Mouse (Mus musculus) hindbrain, embryonic 16.5 days (tissue): ENCODE data around the gene Tmem234. TPM values are rescaled to one million over a fixed set of nuclear protein-coding genes. Genes with fewer than 3 reads are reported as not detected.

ENCODE experiments used
- ATAC-seq: fragments of 200-750 bp; cut with Nextera tagmentation; 2 replicates; pipeline ENCODE4 v1.8.0; 2017; ENCODE audit warnings: moderate TSS enrichment, moderate library complexity
- H3K27ac ChIP-seq: fragments of 300-500 bp; sonication (generic); 2 replicates; pipeline ENCODE4 v1.5.1; 2014; ENCODE audit warnings: low read depth, mild to moderate bottlenecking, control low read depth, low read length, moderate library complexity
- H3K27me3 ChIP-seq: fragments of 300-500 bp; sonication (generic); replicated peaks from 2 replicates; pipeline ENCODE4 v1.6.1; 2014; ENCODE audit warnings: low read length; ENCODE audit not compliant: control insufficient read depth, insufficient read depth
- H3K36me3 ChIP-seq: fragments of 300-500 bp; sonication (generic); 2 replicates; pipeline ENCODE4 v1.6.1; 2014; ENCODE audit warnings: mild to moderate bottlenecking, low read length, moderate library complexity, mixed read lengths; ENCODE audit not compliant: control insufficient read depth, insufficient read depth
- H3K4me1 ChIP-seq: fragments of 300-500 bp; sonication (generic); 2 replicates; pipeline ENCODE4 v1.6.1; 2014; ENCODE audit warnings: low read depth, low read length; ENCODE audit not compliant: control insufficient read depth, insufficient read depth
- H3K4me2 ChIP-seq: fragments of 300-500 bp; sonication (generic); 2 replicates; pipeline ENCODE4 v1.6.1; 2014; ENCODE audit warnings: mild to moderate bottlenecking, low read length, control low read depth, moderate library complexity
- H3K4me3 ChIP-seq: fragments of 300-500 bp; sonication (generic); 2 replicates; pipeline ENCODE4 v1.5.1; 2014; ENCODE audit warnings: mild to moderate bottlenecking, low read length, control low read depth, moderate library complexity
- H3K9ac ChIP-seq: fragments of 300-500 bp; sonication (generic); 2 replicates; pipeline ENCODE4 v1.6.1; 2014; ENCODE audit warnings: low read depth, mild to moderate bottlenecking, control low read depth, low read length, moderate library complexity
- H3K9me3 ChIP-seq: fragments of 300-500 bp; sonication (generic); 2 replicates; pipeline ENCODE4 v1.6.1; 2014; ENCODE audit warnings: mild to moderate bottlenecking, low read length, moderate library complexity; ENCODE audit not compliant: control insufficient read depth
- WGBS: fragments of 180-500 bp; shearing (Covaris S2); extraction: QIAGEN DNeasy Blood & Tissue Kit; methylation state at CpG from one replicate; pipeline ENCODE4 v1.1.7; 2014; 5-methylcytosine and 5-hydroxymethylcytosine counted together
- polyA plus RNA-seq: library from polyadenylated mRNA; unstranded; fragments of >200 nt; fragmentation: Nextera tagmentation; extraction: Ambion mirVana; gene quantifications from 2 replicates; pipeline ENCODE4 v1.2.1, GENCODE M21; 2015

The Tmem234 gene
- polyA plus RNA-seq, 1 experiment from 2014 or later: 190 TPM

DNA sequence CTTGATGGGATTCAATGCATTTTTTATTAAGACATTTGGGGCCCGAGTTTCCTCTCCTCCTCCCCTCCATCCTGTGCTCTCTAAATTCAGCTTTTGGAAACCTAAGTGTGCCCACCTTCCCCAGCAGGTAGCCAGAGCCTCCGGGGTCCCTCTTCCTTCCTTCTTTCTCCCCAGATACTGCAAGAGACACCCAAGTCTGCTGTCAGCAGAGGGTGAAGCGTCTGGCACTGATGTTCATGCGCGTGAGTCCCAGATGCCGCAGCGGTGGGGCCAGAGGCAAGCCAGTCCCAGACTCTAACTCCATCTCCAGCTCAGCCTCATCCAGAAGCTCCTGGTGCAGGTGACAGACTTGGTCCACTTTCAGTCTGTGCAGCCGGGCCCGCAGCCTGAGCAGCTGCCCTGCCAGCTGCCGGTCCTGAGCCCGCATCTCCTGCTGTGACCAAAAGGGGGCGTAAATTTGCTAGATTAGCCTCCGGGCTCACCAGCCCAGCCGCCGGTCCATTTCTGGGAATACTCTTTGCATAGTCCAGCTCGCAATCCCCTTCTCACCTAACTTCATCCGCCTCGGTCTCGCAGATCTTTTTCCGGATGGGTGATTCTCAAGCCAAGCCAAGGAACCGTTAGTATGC lies 23.5 kb upstream of the Tmem234 start:
- Histone ChIP-seq H3K9me3 (no peaks in the 10 kb centered on the region), H3K9ac (no peak overlapping the region; the same call in 1 of the 2 replicates), H3K4me2 (peak overlapping the region; percentile 6), H3K4me3 (no peak overlapping the region), H3K27me3 (no peaks in the 10 kb centered on the region), H3K36me3 (no peaks in the 10 kb centered on the region), H3K27ac (no peak overlapping the region), H3K4me1 (peaks cover 3% of the 10 kb centered on the region; the same call in 1 of the 2 replicates)
- WGBS: 27% methylated on average over 21 of the region's 21 CpGs
- ATAC-seq: no peak

DNA sequence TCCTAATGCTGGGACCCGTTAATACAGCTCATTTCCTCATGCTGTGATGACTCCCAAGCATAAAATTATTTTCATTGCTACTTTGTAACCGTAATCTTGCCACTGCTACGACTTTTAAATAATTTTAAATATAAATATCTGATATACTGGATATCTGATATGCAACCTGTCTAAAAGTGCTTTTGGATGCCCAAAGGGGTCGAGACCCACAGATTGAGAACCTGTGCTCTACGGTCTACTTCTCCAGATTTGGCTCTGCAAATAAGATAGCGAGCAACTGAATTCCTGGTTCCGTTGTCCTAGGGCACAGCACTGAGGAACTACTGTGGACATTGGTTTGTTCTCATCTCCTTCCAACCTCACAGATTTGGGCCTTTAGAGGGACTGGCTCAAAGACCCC lies 22.8 kb upstream of the Tmem234 start:
- Histone ChIP-seq H3K9ac (no peak overlapping the region), H3K4me2 (no peak overlapping the region), H3K27ac (no peak overlapping the region), H3K9me3 (no peaks in the 10 kb centered on the region), H3K4me3 (no peak overlapping the region), H3K27me3 (no peaks in the 10 kb centered on the region), H3K36me3 (no peaks in the 10 kb centered on the region), H3K4me1 (peaks cover 3% of the 10 kb centered on the region; the same call in 1 of the 2 replicates)
- WGBS: 79% methylated on average over 7 of the region's 7 CpGs
- ATAC-seq: no peak

DNA sequence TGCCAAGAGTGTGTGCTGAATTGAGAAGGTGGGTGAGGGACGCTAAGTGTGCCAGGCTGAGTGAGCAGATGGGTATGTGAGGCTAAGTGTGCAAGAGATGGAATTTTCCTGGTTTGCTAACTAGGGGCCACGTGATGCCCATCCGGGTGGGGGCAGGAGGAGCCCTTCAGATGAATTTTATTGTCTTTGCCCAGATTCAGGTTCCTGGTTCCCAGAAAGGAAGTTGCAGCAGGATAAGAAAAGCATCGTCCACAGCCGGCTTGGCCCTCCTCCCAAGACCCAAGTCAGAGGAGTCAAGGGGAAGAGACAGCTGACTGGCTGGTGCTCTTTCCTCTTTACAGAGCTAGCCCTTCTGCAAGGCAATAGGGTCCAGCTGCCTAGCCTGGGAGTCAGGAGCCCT lies 22.0 kb upstream of the Tmem234 start, which contains the start of gene Fam167b:
Gene Fam167b (minus strand): TSS at position 84 of the 400 bp plus-strand sequence.
- Histone ChIP-seq H3K4me3 (no peak within 1 kb of the TSS), H3K9me3 (no peaks in the 10 kb centered on the region), H3K4me2 (peak within 1 kb of the TSS; percentile 6), H3K27ac (no peak within 1 kb of the TSS), H3K4me1 (peaks cover 3% of the 10 kb centered on the region; the same call in 1 of the 2 replicates), H3K36me3 (no peaks in the 10 kb centered on the region), H3K9ac (no peak within 1 kb of the TSS), H3K27me3 (no peaks in the 10 kb centered on the region)
- WGBS: 82% methylated on average over 5 of the region's 5 CpGs
- ATAC-seq: no peak

DNA sequence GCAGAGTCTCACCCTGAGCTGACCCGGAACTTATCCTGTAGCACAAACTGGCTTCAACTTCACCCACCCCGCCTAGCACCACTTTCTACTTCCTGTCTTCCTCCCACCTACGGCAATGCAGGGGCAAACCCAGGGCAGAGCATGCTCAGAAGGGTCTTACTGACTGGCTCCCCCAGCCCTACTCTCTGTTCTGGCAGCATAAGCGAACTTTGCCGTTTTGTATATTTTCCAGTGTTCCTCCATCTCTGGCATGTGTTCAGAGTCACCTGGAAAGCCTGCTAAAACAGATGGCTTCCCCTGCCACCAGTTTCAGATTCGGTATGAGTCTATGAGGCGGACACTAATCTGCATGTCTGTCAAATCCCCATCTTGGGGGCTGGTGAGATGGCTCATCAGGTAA lies 20.1 kb upstream of the Tmem234 start:
- Histone ChIP-seq H3K9me3 (no peaks in the 10 kb centered on the region), H3K4me3 (no peak overlapping the region), H3K27me3 (peaks cover 1% of the 10 kb centered on the region; the same call in 1 of the 2 replicates), H3K36me3 (no peaks in the 10 kb centered on the region), H3K4me1 (peaks cover 3% of the 10 kb centered on the region; the same call in 1 of the 2 replicates), H3K4me2 (no peak overlapping the region), H3K9ac (no peak overlapping the region), H3K27ac (no peak overlapping the region)
- WGBS: 75% methylated on average over 7 of the region's 7 CpGs
- ATAC-seq: no peak

DNA sequence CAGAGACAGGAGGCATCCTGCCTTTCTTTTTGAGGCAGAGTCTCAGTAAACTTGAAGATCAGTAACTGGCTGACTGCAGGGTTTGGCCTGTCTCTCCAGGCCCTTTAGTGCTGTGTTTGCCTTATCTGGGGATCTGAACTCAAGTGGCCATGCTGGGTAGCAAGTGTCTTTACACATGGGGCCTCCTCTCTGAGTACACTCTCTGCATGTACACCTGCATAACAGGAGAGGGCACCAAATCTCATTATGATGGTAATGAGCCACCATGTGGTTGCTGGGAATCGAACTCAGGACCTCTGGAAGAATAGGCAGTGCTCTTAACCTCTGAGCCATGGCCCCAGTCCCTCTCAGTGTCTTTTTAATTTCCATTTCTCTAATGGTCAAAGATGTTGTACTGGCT lies 18.2 kb upstream of the Tmem234 start:
- no peaks in the 10 kb centered on the region; the same call in 1 of the 2 replicates for H3K4me1 ChIP-seq
- no peak overlapping the region for H3K27ac ChIP-seq
- no peak overlapping the region for H3K9ac ChIP-seq
- no peaks in the 10 kb centered on the region for H3K36me3 ChIP-seq
- H3K4me3 ChIP-seq: no peak overlapping the region
- no peak overlapping the region for H3K4me2 ChIP-seq
- WGBS: 83% methylated on average over 1 of the region's 1 CpGs
- no peaks in the 10 kb centered on the region for H3K9me3 ChIP-seq
- no peak for ATAC-seq
- peaks cover 2% of the 10 kb centered on the region; the same call in 1 of the 2 replicates for H3K27me3 ChIP-seq

DNA sequence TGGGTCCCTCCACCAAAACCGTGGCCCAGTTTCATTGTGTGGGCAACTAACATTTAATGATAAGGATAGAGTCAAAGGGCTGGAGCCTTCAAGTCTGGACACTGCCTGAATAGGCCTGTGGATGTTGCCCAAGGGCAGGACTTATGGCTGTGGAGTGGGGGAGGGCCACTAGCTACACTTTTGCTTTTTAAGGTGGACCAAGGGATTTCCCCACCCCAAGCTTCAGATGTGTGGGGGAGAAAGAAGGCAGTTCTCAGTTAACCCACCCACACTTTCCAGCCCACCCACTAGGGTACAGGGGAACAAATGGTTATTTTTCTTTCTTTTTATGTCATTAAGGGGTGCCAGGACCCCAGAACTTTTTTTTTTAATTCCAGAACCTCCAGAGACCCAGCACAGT lies 16.1 kb upstream of the Tmem234 start:
- Histone ChIP-seq H3K27me3 (peaks cover 2% of the 10 kb centered on the region; the same call in 1 of the 2 replicates), H3K9ac (no peak overlapping the region), H3K27ac (no peak overlapping the region), H3K4me1 (no peaks in the 10 kb centered on the region; the same call in 1 of the 2 replicates), H3K4me3 (no peak overlapping the region), H3K36me3 (no peaks in the 10 kb centered on the region), H3K9me3 (no peaks in the 10 kb centered on the region), H3K4me2 (peak overlapping the region; percentile 74; the same call in 1 of the 2 replicates)
- ATAC-seq: no peak
- WGBS: 79% methylated on average over 1 of the region's 1 CpGs

DNA sequence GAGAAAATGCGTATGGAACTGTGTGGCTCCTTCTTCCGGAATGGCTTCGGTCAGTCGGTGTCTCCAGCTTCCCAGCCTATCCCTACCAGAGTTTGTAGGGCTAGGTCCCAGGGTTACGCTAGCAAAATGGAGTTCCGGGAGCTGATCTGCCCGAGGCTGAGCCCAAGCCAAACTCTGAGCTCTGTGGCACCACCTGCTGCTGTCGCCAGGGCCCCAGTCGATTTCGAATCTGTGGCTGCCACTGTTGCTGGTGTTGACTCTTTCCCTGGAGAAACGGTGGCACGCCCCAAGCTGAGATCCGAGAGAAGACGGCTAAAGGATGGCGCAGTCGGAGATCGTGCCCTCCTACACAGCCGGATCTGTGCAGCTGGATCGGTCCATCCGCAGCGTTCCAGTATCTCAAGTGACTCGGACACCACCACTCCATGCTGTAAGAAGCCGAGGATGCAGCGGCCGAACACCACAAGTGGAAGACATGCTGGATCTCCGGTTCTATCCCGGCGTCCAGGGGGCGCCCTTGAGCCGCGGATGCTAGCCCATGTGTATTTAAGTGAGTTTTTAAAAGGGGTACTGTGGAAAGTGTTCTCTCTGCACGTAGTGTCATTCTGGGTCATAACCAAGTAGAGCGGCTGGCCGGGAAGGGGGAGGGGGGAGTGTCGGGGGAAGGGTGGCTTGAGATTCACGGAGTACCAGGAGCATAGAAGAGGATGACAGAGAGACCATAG lies 15.4 kb upstream of the Tmem234 start:
- Histone ChIP-seq H3K4me2 (peak overlapping the region; percentile 74), H3K9me3 (no peaks in the 10 kb centered on the region), H3K4me1 (no peaks in the 10 kb centered on the region; the same call in 1 of the 2 replicates), H3K36me3 (no peaks in the 10 kb centered on the region), H3K9ac (peak overlapping the region; percentile 59), H3K27me3 (peaks cover 2% of the 10 kb centered on the region; the same call in 1 of the 2 replicates), H3K4me3 (peak overlapping the region; percentile 45), H3K27ac (no peak overlapping the region)
- WGBS: 2% methylated on average over 36 of the region's 36 CpGs
- ATAC-seq: peak; percentile 65; the same call in 1 of the 2 replicates

DNA sequence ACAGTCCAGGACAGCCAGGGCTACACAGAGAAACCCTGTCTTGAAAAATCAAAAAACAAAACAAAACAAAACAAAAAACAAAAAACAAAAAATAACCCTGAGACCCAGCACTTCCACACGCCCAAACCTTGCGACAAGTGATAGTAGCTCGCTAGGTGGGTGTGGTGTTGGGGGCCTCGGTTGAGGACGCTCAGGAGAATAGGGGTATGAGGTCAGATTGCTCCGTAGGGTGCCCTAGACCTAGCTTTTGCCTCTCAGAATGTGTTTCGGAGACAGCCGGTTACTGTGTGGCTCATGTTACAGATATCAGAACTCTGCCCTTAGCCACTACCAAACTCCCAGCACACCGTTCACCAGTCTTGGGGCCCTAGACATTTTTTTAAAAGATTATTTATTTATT lies 14.7 kb upstream of the Tmem234 start:
- H3K9ac ChIP-seq: no peak overlapping the region
- H3K27me3 ChIP-seq: peaks cover 2% of the 10 kb centered on the region; the same call in 1 of the 2 replicates
- H3K4me3 ChIP-seq: no peak overlapping the region
- H3K4me1 ChIP-seq: no peaks in the 10 kb centered on the region; the same call in 1 of the 2 replicates
- H3K27ac ChIP-seq: no peak overlapping the region
- H3K36me3 ChIP-seq: peaks cover under 1% of the 10 kb centered on the region
- no peaks in the 10 kb centered on the region for H3K9me3 ChIP-seq
- no peak overlapping the region; the same call in 1 of the 2 replicates for H3K4me2 ChIP-seq
- no peak for ATAC-seq
- 87% methylated on average over 9 of the region's 9 CpGs for WGBS

DNA sequence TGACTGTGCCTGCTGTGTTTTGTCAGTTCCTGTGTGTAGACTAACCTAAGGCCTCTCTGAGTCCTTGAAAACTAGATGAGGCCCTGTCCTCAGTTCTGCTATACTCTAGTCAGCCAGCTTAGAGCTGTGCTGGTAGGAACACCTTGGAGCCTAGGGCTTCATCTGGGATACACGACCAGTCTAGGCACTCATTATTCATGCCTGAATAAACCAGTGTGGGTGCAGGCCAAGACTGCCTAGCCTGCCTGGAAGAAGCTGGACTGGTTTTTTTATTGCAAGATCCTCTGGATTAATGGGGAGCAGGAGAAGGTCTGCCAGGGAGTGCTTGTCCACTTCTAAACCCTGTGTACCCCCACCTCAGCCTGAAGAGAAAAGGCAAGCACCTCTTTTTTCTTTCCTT lies 13.5 kb upstream of the Tmem234 start:
- Histone ChIP-seq H3K9ac (no peak overlapping the region), H3K4me3 (no peak overlapping the region), H3K9me3 (no peaks in the 10 kb centered on the region), H3K4me2 (no peak overlapping the region), H3K36me3 (peaks cover 12% of the 10 kb centered on the region), H3K27me3 (peaks cover 2% of the 10 kb centered on the region; the same call in 1 of the 2 replicates), H3K4me1 (no peaks in the 10 kb centered on the region; the same call in 1 of the 2 replicates), H3K27ac (no peak overlapping the region)
- WGBS: 27% methylated on average over 1 of the region's 1 CpGs
- no peak for ATAC-seq
